In genomic region chr12:35681864-35682449, GRCm38 (mm10) we compare ENCODE assay signal across 19 mouse cellular contexts.
"Had no signal": no experiment of that assay in that cellular context is flagged by ENCODE, and none has a peak within 500 bp of the region (broad histone marks: within the 10 kb centered on the region; RNA-seq: fewer than 3 reads in every experiment).

No protein-coding gene starts in this region.

- H3K9ac ChIP-seq: liver, embryonic 13.5 days; lung, embryonic 14.5 days; midbrain, embryonic 12.5 days; midbrain, embryonic 15.5 days; neural tube, embryonic 12.5 days; neural tube, embryonic 15.5 days; stomach, embryonic 15.5 days had no signal

- H3K4me3 ChIP-seq: layer of hippocampus, adult 2 months; left cerebral cortex, adult 2 months; liver, embryonic 13.5 days; midbrain, embryonic 12.5 days; midbrain, embryonic 15.5 days; neural tube, embryonic 12.5 days; neural tube, embryonic 15.5 days; stomach, embryonic 15.5 days had no signal

- H3K27ac ChIP-seq: kidney, postnatal 0 days; layer of hippocampus, adult 2 months; left cerebral cortex, adult 2 months; liver, embryonic 13.5 days; macrophage; midbrain, embryonic 12.5 days; midbrain, embryonic 15.5 days; neural tube, embryonic 12.5 days; neural tube, embryonic 15.5 days; stomach, embryonic 15.5 days had no signal

- ATAC-seq: lung, postnatal 0 days; midbrain, embryonic 15.5 days had no signal

- H3K4me2 ChIP-seq: liver, embryonic 13.5 days; lung, embryonic 14.5 days; midbrain, embryonic 12.5 days; midbrain, embryonic 15.5 days; neural tube, embryonic 12.5 days; neural tube, embryonic 15.5 days; stomach, embryonic 15.5 days had no signal

- H3K27me3 ChIP-seq: liver, embryonic 13.5 days; midbrain, embryonic 12.5 days; midbrain, embryonic 15.5 days; neural tube, embryonic 12.5 days; neural tube, embryonic 15.5 days; stomach, embryonic 15.5 days had no signal

- H3K36me3 ChIP-seq: liver, embryonic 13.5 days; midbrain, embryonic 12.5 days; midbrain, embryonic 15.5 days; neural tube, embryonic 12.5 days; neural tube, embryonic 15.5 days; stomach, embryonic 15.5 days had no signal

- H3K4me1 ChIP-seq: liver, embryonic 13.5 days; midbrain, embryonic 12.5 days; midbrain, embryonic 15.5 days; neural tube, embryonic 12.5 days; neural tube, embryonic 15.5 days; stomach, embryonic 15.5 days had no signal

- DNase-seq: kidney, adult 2 months; kidney, postnatal 25 days; layer of hippocampus, postnatal 36 days; liver, embryonic 13.5 days; lung, embryonic 14.5 days; retina, postnatal 1 day; right cerebral cortex, postnatal 25 days; spleen, adult 18-20 months; thymus, postnatal 25 days had no signal

- H3K9me3 ChIP-seq: liver, embryonic 13.5 days; midbrain, embryonic 12.5 days; midbrain, embryonic 15.5 days; neural tube, embryonic 12.5 days; neural tube, embryonic 15.5 days; stomach, embryonic 15.5 days had no signal
